ENCODE assay signal across 22 mouse cellular contexts in the genomic region with DNA sequence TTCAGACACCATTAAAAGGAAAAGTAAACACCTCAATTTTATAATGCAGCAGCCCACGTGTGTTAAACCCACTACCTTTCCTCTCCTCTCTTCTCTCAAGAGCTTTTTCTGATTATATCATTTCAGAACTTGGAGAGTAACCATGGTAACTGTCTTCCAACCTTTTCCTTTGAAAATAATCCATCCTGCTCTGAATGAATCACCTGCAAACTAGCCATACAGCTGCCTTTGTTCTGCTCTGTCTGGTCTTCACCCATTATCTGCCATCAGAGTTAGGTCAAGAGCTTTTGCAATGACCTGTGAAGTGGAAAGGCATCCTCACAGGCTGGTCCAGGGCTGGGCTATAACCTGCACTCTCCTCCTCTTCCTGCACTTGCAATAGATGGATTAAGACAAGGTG.
DNase-seq lines count a peak whose midpoint lies in the region; ATAC-seq and TF ChIP-seq lines count a peak whose summit lies in the region.
"Had no signal": no experiment of that assay in that cellular context is flagged by ENCODE, and none has a peak within 500 bp of the region (broad histone marks: within the 10 kb centered on the region; RNA-seq: fewer than 3 reads in every experiment).

No protein-coding gene starts in this region.

- no peaks in the 10 kb centered on the region for H3K27me3 ChIP-seq in forebrain, embryonic 14.5 days (replicated peaks; ENCODE audit: control insufficient read depth, insufficient read depth, low read length)
- no peaks in the 10 kb centered on the region for H3K27me3 ChIP-seq in forebrain, embryonic 11.5 days (ENCODE audit: control insufficient read depth, insufficient read depth, low read length)
- H3K27me3 ChIP-seq in midbrain, embryonic 13.5 days = no peaks in the 10 kb centered on the region
- H3K27me3 ChIP-seq in midbrain, embryonic 10.5 days (ENCODE audit: low read depth, poor library complexity, severe bottlenecking) = no peaks in the 10 kb centered on the region
- no peaks in the 10 kb centered on the region for H3K27me3 ChIP-seq in forebrain, postnatal 0 days (ENCODE audit: insufficient read depth, low read length)
- H3K27me3 ChIP-seq: intestine, embryonic 15.5 days; limb, embryonic 13.5 days; liver, embryonic 12.5 days had no signal

- H3K27ac ChIP-seq in forebrain, embryonic 14.5 days (ENCODE audit: low read depth, low read length) = no peak overlapping the region
- no peak overlapping the region for H3K27ac ChIP-seq in forebrain, embryonic 11.5 days (ENCODE audit: low read depth, low read length)
- peak overlapping the region; percentile 48 for H3K27ac ChIP-seq in midbrain, embryonic 13.5 days
- no peak overlapping the region for H3K27ac ChIP-seq in midbrain, embryonic 10.5 days (replicated peaks)
- peak overlapping the region; percentile 57 for H3K27ac ChIP-seq in forebrain, postnatal 0 days (ENCODE audit: low read depth, low read length)
- H3K27ac ChIP-seq: heart, embryonic 10.5 days; intestine, embryonic 15.5 days; limb, embryonic 13.5 days; liver, embryonic 12.5 days; stomach, postnatal 0 days had no signal

- H3K4me1 ChIP-seq in forebrain, embryonic 14.5 days (ENCODE audit: control insufficient read depth, insufficient read depth, low read length) = no peaks in the 10 kb centered on the region
- H3K4me1 ChIP-seq in forebrain, embryonic 11.5 days (replicated peaks; ENCODE audit: control insufficient read depth, insufficient read depth, low read length) = 0 out of 2 replicates have a peak, but pooled peaks cover 2% of the 10 kb centered on the region
- H3K4me1 ChIP-seq in midbrain, embryonic 13.5 days (replicated peaks) = 0 out of 2 replicates have a peak, but pooled peaks cover 5% of the 10 kb centered on the region
- no peaks in the 10 kb centered on the region for H3K4me1 ChIP-seq in midbrain, embryonic 10.5 days
- H3K4me1 ChIP-seq in forebrain, postnatal 0 days (ENCODE audit: insufficient read depth) = no peaks in the 10 kb centered on the region
- H3K4me1 ChIP-seq: heart, embryonic 10.5 days; intestine, embryonic 15.5 days; limb, embryonic 13.5 days; liver, embryonic 12.5 days had no signal

- no peak overlapping the region for H3K9ac ChIP-seq in forebrain, embryonic 14.5 days (ENCODE audit: low read length)
- H3K9ac ChIP-seq in forebrain, embryonic 11.5 days (ENCODE audit: low read length) = no peak overlapping the region
- H3K9ac ChIP-seq in midbrain, embryonic 13.5 days (replicated peaks) = no peak overlapping the region
- no peak overlapping the region for H3K9ac ChIP-seq in forebrain, postnatal 0 days
- H3K9ac ChIP-seq: intestine, embryonic 15.5 days; limb, embryonic 13.5 days; liver, embryonic 12.5 days had no signal

- peak; percentile 52 for DNase-seq in forebrain, embryonic 14.5 days (ENCODE audit: low spot score)
- DNase-seq in forebrain, embryonic 11.5 days (ENCODE audit: low spot score) = no peak
- no peak for DNase-seq in midbrain, embryonic 10.5 days (ENCODE audit: low spot score)
- peak; percentile 30 for DNase-seq in forebrain, postnatal 0 days
- DNase-seq in kidney, postnatal 4 days = no peak
- DNase-seq: cerebellum, adult 2 months; cerebellum, postnatal 25 days; heart, postnatal 4 days; kidney, adult 8-10 months; kidney, postnatal 10 days; lung, adult 18-20 months; lung, postnatal 14 days; right cerebral cortex, postnatal 14 days; thymus, adult 2 months had no signal

- no peak overlapping the region for H3K4me2 ChIP-seq in forebrain, embryonic 14.5 days (ENCODE audit: low read length)
- no peak overlapping the region for H3K4me2 ChIP-seq in forebrain, embryonic 11.5 days (ENCODE audit: low read depth, low read length, severe bottlenecking)
- no peak overlapping the region for H3K4me2 ChIP-seq in midbrain, embryonic 13.5 days (replicated peaks)
- H3K4me2 ChIP-seq in forebrain, postnatal 0 days (ENCODE audit: low read depth) = no peak overlapping the region
- H3K4me2 ChIP-seq: intestine, embryonic 15.5 days; limb, embryonic 13.5 days; liver, embryonic 12.5 days had no signal

- H3K36me3 ChIP-seq in forebrain, embryonic 14.5 days (ENCODE audit: control insufficient read depth, insufficient read depth, low read length) = no peaks in the 10 kb centered on the region
- no peaks in the 10 kb centered on the region for H3K36me3 ChIP-seq in forebrain, embryonic 11.5 days (ENCODE audit: control insufficient read depth, insufficient read depth, low read length)
- H3K36me3 ChIP-seq in midbrain, embryonic 13.5 days = no peaks in the 10 kb centered on the region
- no peaks in the 10 kb centered on the region for H3K36me3 ChIP-seq in midbrain, embryonic 10.5 days
- H3K36me3 ChIP-seq in forebrain, postnatal 0 days (ENCODE audit: insufficient read depth) = no peaks in the 10 kb centered on the region
- H3K36me3 ChIP-seq: heart, embryonic 10.5 days; intestine, embryonic 15.5 days; limb, embryonic 13.5 days; liver, embryonic 12.5 days had no signal

- no peaks in the 10 kb centered on the region for H3K9me3 ChIP-seq in forebrain, embryonic 14.5 days (replicated peaks; ENCODE audit: control insufficient read depth, low read length)
- H3K9me3 ChIP-seq in forebrain, embryonic 11.5 days (ENCODE audit: control insufficient read depth, low read length) = no peaks in the 10 kb centered on the region
- H3K9me3 ChIP-seq in midbrain, embryonic 13.5 days = no peaks in the 10 kb centered on the region
- H3K9me3 ChIP-seq in midbrain, embryonic 10.5 days (replicated peaks) = no peaks in the 10 kb centered on the region
- no peaks in the 10 kb centered on the region for H3K9me3 ChIP-seq in forebrain, postnatal 0 days (ENCODE audit: low read length)
- H3K9me3 ChIP-seq: heart, embryonic 10.5 days; intestine, embryonic 15.5 days; limb, embryonic 13.5 days; liver, embryonic 12.5 days had no signal

- 55% methylated on average over 1 of the region's 1 CpGs for WGBS in forebrain, embryonic 14.5 days
- 65% methylated on average over 1 of the region's 1 CpGs for WGBS in forebrain, embryonic 11.5 days
- 27% methylated on average over 1 of the region's 1 CpGs for WGBS in midbrain, embryonic 13.5 days
- WGBS in midbrain, embryonic 10.5 days = 62% methylated on average over 1 of the region's 1 CpGs
- WGBS in forebrain, postnatal 0 days = 33% methylated on average over 1 of the region's 1 CpGs

- TF ChIP-seq CTCF in forebrain, postnatal 0 days (IDR thresholded peaks at IDR 0.05; ENCODE audit: low read depth) = no peak

- ATAC-seq in forebrain, embryonic 14.5 days = peak; percentile 37
- ATAC-seq in forebrain, embryonic 11.5 days (replicated peaks; ENCODE audit: low FRiP score) = no peak
- ATAC-seq in midbrain, embryonic 13.5 days = peak; percentile 71; the same call in 1 of the 2 replicates
- peak; percentile 82 for ATAC-seq in forebrain, postnatal 0 days
- ATAC-seq in activated CD4-positive, CD25-positive, alpha-beta regulatory T cell, adult 4 months = no peak
- ATAC-seq: CD4-positive, CD25-positive, alpha-beta regulatory T cell, adult 4 months; intestine, embryonic 15.5 days; liver, embryonic 12.5 days had no signal

- no peak overlapping the region for H3K4me3 ChIP-seq in forebrain, embryonic 14.5 days (ENCODE audit: low read depth, low read length)
- no peak overlapping the region for H3K4me3 ChIP-seq in forebrain, embryonic 11.5 days (ENCODE audit: low read depth, low read length)
- H3K4me3 ChIP-seq in midbrain, embryonic 13.5 days (replicated peaks) = no peak overlapping the region
- H3K4me3 ChIP-seq in midbrain, embryonic 10.5 days = no peak overlapping the region
- H3K4me3 ChIP-seq in forebrain, postnatal 0 days (ENCODE audit: low read depth, low read length) = no peak overlapping the region
- H3K4me3 ChIP-seq: heart, embryonic 10.5 days; intestine, embryonic 15.5 days; limb, embryonic 13.5 days; liver, embryonic 12.5 days had no signal

Comparison
In these comparisons a context has a peak if more than half of its experiments do, and no peak if none do; other contexts are left out.
1. ATAC-seq: peak in forebrain, embryonic 14.5 days (single experiment), midbrain, embryonic 13.5 days (single experiment) and forebrain, postnatal 0 days (single experiment); none in forebrain, embryonic 11.5 days (single experiment) and activated CD4-positive, CD25-positive, alpha-beta regulatory T cell, adult 4 months (single experiment).
2. DNase-seq: peak in forebrain, embryonic 14.5 days (single experiment) and forebrain, postnatal 0 days (single experiment); none in forebrain, embryonic 11.5 days (single experiment), midbrain, embryonic 10.5 days (single experiment) and kidney, postnatal 4 days (0 of 2).
3. H3K27ac ChIP-seq: peak in midbrain, embryonic 13.5 days (single experiment) and forebrain, postnatal 0 days (single experiment); none in forebrain, embryonic 14.5 days (single experiment), forebrain, embryonic 11.5 days (single experiment) and midbrain, embryonic 10.5 days (single experiment).